Mouse (Mus musculus): ENCODE results near the gene Hhipl2. TPM values are rescaled to one million over a fixed set of nuclear protein-coding genes. Genes with fewer than 3 reads are reported as not detected.

The Hhipl2 gene
- polyA plus RNA-seq, 1 experiment from 2014 or later: 0.11 TPM

DNA sequence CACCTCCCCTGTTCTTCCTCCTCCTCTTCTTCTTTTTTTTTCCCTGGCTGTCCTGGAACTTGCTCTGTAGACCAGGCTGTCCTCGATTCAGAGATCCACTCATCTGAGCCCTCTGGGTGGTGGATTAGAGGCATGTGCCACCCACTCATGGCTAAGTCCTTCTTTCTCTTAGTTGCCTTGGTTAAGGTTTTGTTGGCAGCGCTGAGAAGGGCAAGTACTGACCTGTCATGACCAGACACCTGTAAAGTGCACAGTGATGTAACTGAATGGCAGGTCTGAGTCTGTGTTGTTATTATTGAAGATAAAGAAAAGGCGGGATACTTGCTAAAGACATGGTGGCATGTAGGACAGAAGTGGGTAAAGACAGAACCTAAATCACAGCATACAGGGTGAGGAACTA lies 14.6 kb upstream of the Hhipl2 start:
- no peak overlapping the region for H3K9ac ChIP-seq (replicated peaks)
- no peak overlapping the region for H3K27ac ChIP-seq (replicated peaks)
- H3K4me2 ChIP-seq (replicated peaks): no peak overlapping the region
- 92% methylated on average over 3 of the region's 3 CpGs for WGBS
- no peak overlapping the region for H3K4me3 ChIP-seq
- no peaks in the 10 kb centered on the region for H3K4me1 ChIP-seq
- H3K9me3 ChIP-seq: no peaks in the 10 kb centered on the region
- no peaks in the 10 kb centered on the region for H3K27me3 ChIP-seq
- no peak for ATAC-seq (ENCODE audit: low FRiP score, low read depth)
- H3K36me3 ChIP-seq: peaks cover 66% of the 10 kb centered on the region

- no peak for ATAC-seq (ENCODE audit: low FRiP score, low read depth)
Observed at GRCm38 (mm10) chr1:183414081-183414727, 3.8 kb upstream of the Hhipl2 start.

DNA sequence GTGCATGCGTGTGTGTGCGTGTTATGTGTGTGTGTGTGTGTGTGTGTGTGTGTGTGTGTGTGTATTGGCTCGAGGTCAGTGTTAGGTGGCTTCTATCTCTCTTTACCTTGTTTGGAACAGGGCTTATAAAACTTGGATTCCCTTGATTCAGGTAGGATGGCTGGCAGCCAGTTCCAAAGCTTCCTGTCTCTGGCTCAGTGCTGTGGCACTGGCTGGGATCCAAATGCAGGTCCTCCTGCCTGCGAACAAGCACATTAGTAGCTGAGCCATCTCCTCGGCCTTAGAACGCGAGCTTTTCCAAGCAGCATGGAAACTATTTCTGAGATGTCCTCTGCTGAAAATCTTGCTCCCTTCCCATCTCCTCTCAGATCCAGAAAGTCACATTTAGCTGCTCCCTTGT lies 1.7 kb downstream of the Hhipl2 start:
- H3K27ac ChIP-seq (replicated peaks): no peak overlapping the region
- H3K9ac ChIP-seq (replicated peaks): no peak overlapping the region
- H3K36me3 ChIP-seq: no peaks in the 10 kb centered on the region
- H3K4me2 ChIP-seq (replicated peaks): no peak overlapping the region
- H3K4me3 ChIP-seq: no peak overlapping the region
- H3K27me3 ChIP-seq: no peaks in the 10 kb centered on the region
- no peaks in the 10 kb centered on the region for H3K4me1 ChIP-seq
- no peaks in the 10 kb centered on the region for H3K9me3 ChIP-seq
- no peak for ATAC-seq (ENCODE audit: low FRiP score, low read depth)
- 97% methylated on average over 7 of the region's 7 CpGs for WGBS

More at GRCm38 (mm10) chr1:183414081-183414727, 3.8 kb upstream of the Hhipl2 start:
- H3K27ac ChIP-seq (replicated peaks): no peak overlapping the region
- H3K36me3 ChIP-seq: peaks cover 28% of the 10 kb centered on the region
- no peaks in the 10 kb centered on the region for H3K4me1 ChIP-seq
- H3K9ac ChIP-seq (replicated peaks): no peak overlapping the region
- no peak overlapping the region for H3K4me3 ChIP-seq
- H3K4me2 ChIP-seq (replicated peaks): no peak overlapping the region
- H3K27me3 ChIP-seq: no peaks in the 10 kb centered on the region
- WGBS: 90% methylated on average over 15 of the region's 15 CpGs
- no peaks in the 10 kb centered on the region for H3K9me3 ChIP-seq

DNA sequence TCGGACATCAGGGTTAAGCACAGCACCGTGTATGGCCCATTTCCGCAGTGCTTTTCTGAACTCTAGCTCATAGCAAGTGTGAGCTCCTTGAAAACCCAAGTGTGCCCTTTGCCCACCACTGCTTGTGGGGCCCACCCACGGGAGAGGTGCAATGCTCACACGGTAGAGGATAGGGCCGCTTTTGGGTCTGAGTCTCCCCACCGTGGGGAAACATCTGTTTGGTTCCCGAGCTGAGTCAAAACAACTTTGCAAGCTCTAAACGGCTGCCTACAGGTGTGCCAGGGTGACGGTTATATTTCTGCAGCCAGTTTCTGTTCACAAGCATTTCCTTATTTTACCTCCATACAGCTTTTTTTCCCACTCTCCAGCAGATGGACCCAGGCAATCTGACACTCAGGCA lies 2.3 kb downstream of the Hhipl2 start:
- Histone ChIP-seq H3K4me2 (replicated peaks) (no peak overlapping the region), H3K9ac (replicated peaks) (no peak overlapping the region)
- 91% methylated on average over 10 of the region's 10 CpGs for WGBS

GRCm38 (mm10) chr1:183424100-183424499 lies 6.1 kb downstream of the Hhipl2 start:
- Histone ChIP-seq H3K36me3 (no peaks in the 10 kb centered on the region), H3K4me3 (no peak overlapping the region), H3K9ac (replicated peaks) (no peak overlapping the region), H3K9me3 (no peaks in the 10 kb centered on the region), H3K27me3 (no peaks in the 10 kb centered on the region), H3K27ac (replicated peaks) (no peak overlapping the region), H3K4me1 (no peaks in the 10 kb centered on the region), H3K4me2 (replicated peaks) (no peak overlapping the region)
- 93% methylated on average over 7 of the region's 7 CpGs for WGBS
- no peak for ATAC-seq (ENCODE audit: low FRiP score, low read depth)

More for the DNA sequence above, 2.3 kb downstream of the Hhipl2 start:
- Histone ChIP-seq H3K27ac (replicated peaks) (no peak overlapping the region), H3K4me1 (no peaks in the 10 kb centered on the region), H3K27me3 (no peaks in the 10 kb centered on the region), H3K9me3 (no peaks in the 10 kb centered on the region), H3K4me3 (no peak overlapping the region), H3K36me3 (no peaks in the 10 kb centered on the region)
- ATAC-seq (ENCODE audit: low FRiP score, low read depth): no peak

DNA sequence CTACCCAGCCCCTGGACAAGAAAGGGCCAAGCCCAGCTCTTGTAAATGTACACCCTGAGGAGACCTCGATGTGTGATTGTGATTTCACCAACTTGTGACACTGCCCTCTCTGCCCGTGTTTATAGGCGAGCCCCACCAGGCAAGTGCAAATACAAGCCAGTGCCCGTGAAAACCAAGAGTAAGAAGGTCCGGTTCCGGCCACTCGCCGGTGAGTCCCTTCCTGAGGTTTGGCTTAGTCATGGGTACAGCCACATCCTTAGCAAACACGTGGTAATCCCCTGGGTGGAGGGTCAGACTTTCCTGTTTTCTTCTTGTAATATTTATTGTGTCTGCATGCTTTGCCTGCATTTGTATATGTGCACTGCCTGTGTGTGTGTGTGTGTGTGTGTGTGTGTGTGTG lies 16.9 kb downstream of the Hhipl2 start:
- no peak for ATAC-seq (ENCODE audit: low FRiP score, low read depth)
- H3K4me2 ChIP-seq (replicated peaks): no peak overlapping the region
- H3K4me3 ChIP-seq: no peak overlapping the region
- no peaks in the 10 kb centered on the region for H3K4me1 ChIP-seq
- H3K9me3 ChIP-seq: 0 out of 2 replicates have a peak, but pooled peaks cover 2% of the 10 kb centered on the region
- no peak overlapping the region for H3K9ac ChIP-seq (replicated peaks)
- 92% methylated on average over 9 of the region's 9 CpGs for WGBS
- no peak overlapping the region for H3K27ac ChIP-seq (replicated peaks)
- no peaks in the 10 kb centered on the region for H3K27me3 ChIP-seq
- H3K36me3 ChIP-seq: no peaks in the 10 kb centered on the region

- WGBS: 30% methylated on average over 22 of the region's 22 CpGs
- no peak overlapping the region for H3K4me3 ChIP-seq
- H3K4me2 ChIP-seq (replicated peaks): 0 out of 2 replicates have a peak overlapping the region, but pooled peaks have one; percentile 15
Observed at GRCm38 (mm10) chr1:183439036-183439435, 21.0 kb downstream of the Hhipl2 start.

GRCm38 (mm10) chr1:183442015-183442774 lies 24.2 kb downstream of the Hhipl2 start:
- no peak overlapping the region for H3K4me2 ChIP-seq (replicated peaks)

More at GRCm38 (mm10) chr1:183439036-183439435, 21.0 kb downstream of the Hhipl2 start:
- Histone ChIP-seq H3K36me3 (no peaks in the 10 kb centered on the region), H3K27me3 (no peaks in the 10 kb centered on the region), H3K9me3 (0 out of 2 replicates have a peak, but pooled peaks cover 2% of the 10 kb centered on the region), H3K27ac (replicated peaks) (no peak overlapping the region), H3K4me1 (no peaks in the 10 kb centered on the region), H3K9ac (replicated peaks) (no peak overlapping the region)
- no peak for ATAC-seq (ENCODE audit: low FRiP score, low read depth)

GRCm38 (mm10) chr1:183453066-183453465 lies 35.1 kb downstream of the Hhipl2 start:
- H3K4me3 ChIP-seq: no peak overlapping the region
- 16% methylated on average over 3 of the region's 3 CpGs for WGBS
- peaks cover 5% of the 10 kb centered on the region; the same call in 1 of the 2 replicates for H3K9me3 ChIP-seq
- no peaks in the 10 kb centered on the region for H3K36me3 ChIP-seq
- no peak overlapping the region for H3K9ac ChIP-seq (replicated peaks)
- no peak overlapping the region for H3K4me2 ChIP-seq (replicated peaks)
- no peak overlapping the region for H3K27ac ChIP-seq (replicated peaks)
- ATAC-seq (ENCODE audit: low FRiP score, low read depth): no peak
- no peaks in the 10 kb centered on the region for H3K4me1 ChIP-seq
- no peaks in the 10 kb centered on the region for H3K27me3 ChIP-seq

More at GRCm38 (mm10) chr1:183442015-183442774, 24.2 kb downstream of the Hhipl2 start:
- Histone ChIP-seq H3K4me3 (no peak overlapping the region), H3K9ac (replicated peaks) (no peak overlapping the region), H3K27me3 (no peaks in the 10 kb centered on the region), H3K4me1 (no peaks in the 10 kb centered on the region), H3K27ac (replicated peaks) (no peak overlapping the region), H3K36me3 (no peaks in the 10 kb centered on the region), H3K9me3 (no peaks in the 10 kb centered on the region)
- peak; percentile 71 for ATAC-seq (ENCODE audit: low FRiP score, low read depth)
- 25% methylated on average over 19 of the region's 19 CpGs for WGBS

Other genes starting within 250 kb of the Hhipl2 start
- 12.2 and 13.2 TPM in 2 replicates for gene Disp1, start 196.7 kb upstream of the Hhipl2 start, polyA plus RNA-seq (2016; fragmentation: Nextera tagmentation; extraction: Ambion mirVana)
- gene Aida, start 121.6 kb upstream of the Hhipl2 start, polyA plus RNA-seq (2016; fragmentation: Nextera tagmentation; extraction: Ambion mirVana): 68.5 and 69.6 TPM in 2 replicates
- gene Brox, start 120.9 kb upstream of the Hhipl2 start, polyA plus RNA-seq (2016; fragmentation: Nextera tagmentation; extraction: Ambion mirVana): 77.3 and 77.5 TPM in 2 replicates
- 117 and 136 TPM in 2 replicates for gene Mia3, start 48.7 kb upstream of the Hhipl2 start, polyA plus RNA-seq (2016; fragmentation: Nextera tagmentation; extraction: Ambion mirVana)
- gene Taf1a, start 29.2 kb upstream of the Hhipl2 start, polyA plus RNA-seq (2016; fragmentation: Nextera tagmentation; extraction: Ambion mirVana): 19.7 and 22.9 TPM in 2 replicates